Mouse (Mus musculus) embryonic facial prominence, embryonic 15.5 days (tissue): ENCODE measurements around the gene Thyn1. TPM values are rescaled to one million over a fixed set of nuclear protein-coding genes. Genes with fewer than 3 reads are reported as not detected.
A peak's percentile ranks its signal among the peaks of the same experiment; 100 is the strongest.

Experiments
- ATAC-seq: fragments of 200-750 bp; cut with Nextera tagmentation; 2 replicates; pipeline ENCODE4 v1.8.0; 2017; ENCODE audit warnings: low read depth, moderate TSS enrichment; ENCODE audit not compliant: insufficient number of reproducible peaks, low FRiP score, low TSS enrichment
- H3K27ac ChIP-seq: fragments of 300-500 bp; sonication (generic); replicated peaks from 2 replicates; pipeline ENCODE4 v1.5.1; 2015; ENCODE audit warnings: mild to moderate bottlenecking, inconsistent platforms
- H3K27me3 ChIP-seq: fragments of 300-500 bp; sonication (generic); 2 replicates; pipeline ENCODE4 v1.6.1; 2015; ENCODE audit warnings: inconsistent platforms
- H3K36me3 ChIP-seq: fragments of 300-500 bp; sonication (generic); 2 replicates; pipeline ENCODE4 v1.6.1; 2015; ENCODE audit warnings: mild to moderate bottlenecking, inconsistent platforms
- H3K4me1 ChIP-seq: fragments of 300-500 bp; sonication (generic); 2 replicates; pipeline ENCODE4 v1.6.1; 2015; ENCODE audit warnings: inconsistent platforms
- H3K4me2 ChIP-seq: fragments of 300-500 bp; sonication (generic); replicated peaks from 2 replicates; pipeline ENCODE4 v1.6.1; 2015; ENCODE audit warnings: mild to moderate bottlenecking, inconsistent platforms
- H3K4me3 ChIP-seq: fragments of 300-500 bp; sonication (generic); replicated peaks from 2 replicates; pipeline ENCODE4 v1.5.1; 2015; ENCODE audit warnings: mild to moderate bottlenecking, inconsistent platforms
- H3K9ac ChIP-seq: fragments of 300-500 bp; sonication (generic); 2 replicates; pipeline ENCODE4 v1.6.1; 2015; ENCODE audit warnings: inconsistent platforms
- H3K9me3 ChIP-seq: fragments of 300-500 bp; sonication (generic); replicated peaks from 2 replicates; pipeline ENCODE4 v1.6.1; 2016; ENCODE audit warnings: inconsistent platforms
- WGBS: fragments of 180-500 bp; shearing (Covaris S2); methylation state at CpG from one replicate; pipeline ENCODE4 v1.1.7; 2015; 5-methylcytosine and 5-hydroxymethylcytosine counted together
- polyA plus RNA-seq: library from polyadenylated mRNA; unstranded; fragments of >200 nt; fragmentation: Nextera tagmentation; extraction: Ambion mirVana; gene quantifications from 2 replicates; pipeline ENCODE4 v1.2.1, GENCODE M21; 2015

The Thyn1 gene
- polyA plus RNA-seq, 1 experiment from 2014 or later, result 113 TPM

DNA sequence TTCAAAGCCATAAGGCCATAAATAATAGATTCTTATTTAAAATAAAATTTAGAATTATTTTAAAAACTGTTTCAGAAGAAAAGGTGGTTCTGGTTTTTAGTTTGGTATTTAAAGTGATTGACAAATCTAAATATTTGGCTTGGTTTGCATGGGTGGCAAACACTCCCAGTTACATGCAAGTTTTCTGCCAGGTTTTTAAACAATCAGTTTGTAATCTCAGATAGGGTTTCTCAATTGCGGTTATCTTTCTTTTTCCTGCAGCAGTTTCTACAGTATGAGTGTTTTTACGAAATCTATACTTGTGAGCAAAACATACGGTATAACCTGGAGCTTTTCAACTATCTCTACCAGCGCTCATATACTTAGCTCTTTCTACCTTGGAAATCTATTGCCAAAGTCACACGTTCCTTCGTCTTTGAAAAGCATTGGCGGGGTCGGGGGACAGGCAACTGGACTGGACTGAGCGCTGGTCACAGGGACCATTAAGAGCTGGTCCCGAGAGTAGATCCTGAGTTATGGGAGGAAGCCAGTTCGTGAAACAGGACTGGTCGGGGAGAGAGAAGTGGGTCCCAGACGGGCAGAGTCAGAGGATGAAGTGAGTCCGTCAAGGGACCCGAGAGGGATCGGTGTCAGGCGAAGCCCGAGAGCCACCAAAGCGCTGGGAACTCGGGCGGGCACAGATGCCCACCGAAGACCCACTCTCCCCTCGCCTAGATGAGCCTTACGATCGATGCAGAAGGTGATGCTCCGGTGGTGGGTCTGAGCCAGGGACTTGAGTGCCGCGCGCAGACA lies 645 bp upstream of the Thyn1 start:
- 1% methylated on average over 29 of the region's 29 CpGs for WGBS

DNA sequence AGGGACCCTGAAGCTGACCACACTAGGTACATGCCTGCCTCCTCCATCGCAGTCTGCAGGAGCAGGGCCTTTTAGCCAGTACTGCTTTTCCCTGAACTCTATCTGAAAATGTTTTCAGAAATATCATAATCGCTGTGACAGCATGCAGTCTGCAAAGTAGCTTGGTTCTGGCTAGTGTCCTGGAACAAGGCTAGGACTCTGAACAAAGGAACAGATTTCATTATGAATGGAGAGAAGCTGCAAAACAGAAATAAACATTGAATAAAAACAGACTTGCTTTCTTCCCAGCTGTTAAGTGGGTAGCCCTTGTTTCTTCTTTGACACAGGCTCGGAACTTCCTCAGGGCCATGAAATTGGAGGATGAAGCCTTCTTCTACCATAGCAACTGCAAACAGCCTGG lies 5.7 kb downstream of the Thyn1 start:
- Histone ChIP-seq H3K4me1 (peaks cover 9% of the 10 kb centered on the region), H3K27ac (no peak overlapping the region), H3K9me3 (no peaks in the 10 kb centered on the region), H3K36me3 (peaks cover 69% of the 10 kb centered on the region), H3K27me3 (no peaks in the 10 kb centered on the region), H3K4me2 (no peak overlapping the region), H3K4me3 (no peak overlapping the region), H3K9ac (no peak overlapping the region)
- no peak for ATAC-seq
- WGBS, result 84% methylated on average over 3 of the region's 3 CpGs

More for the DNA sequence above, 645 bp upstream of the Thyn1 start:
- Histone ChIP-seq H3K36me3 (peaks cover 10% of the 10 kb centered on the region; the same call in 1 of the 2 replicates), H3K4me3 (peak overlapping the region; percentile 75), H3K9ac (peak overlapping the region; percentile 87), H3K9me3 (no peaks in the 10 kb centered on the region), H3K4me1 (peaks cover 15% of the 10 kb centered on the region), H3K27ac (peak overlapping the region; percentile 86), H3K27me3 (no peaks in the 10 kb centered on the region), H3K4me2 (peak overlapping the region; percentile 59)
- ATAC-seq, result peak; percentile 37; the same call in 1 of the 2 replicates

DNA sequence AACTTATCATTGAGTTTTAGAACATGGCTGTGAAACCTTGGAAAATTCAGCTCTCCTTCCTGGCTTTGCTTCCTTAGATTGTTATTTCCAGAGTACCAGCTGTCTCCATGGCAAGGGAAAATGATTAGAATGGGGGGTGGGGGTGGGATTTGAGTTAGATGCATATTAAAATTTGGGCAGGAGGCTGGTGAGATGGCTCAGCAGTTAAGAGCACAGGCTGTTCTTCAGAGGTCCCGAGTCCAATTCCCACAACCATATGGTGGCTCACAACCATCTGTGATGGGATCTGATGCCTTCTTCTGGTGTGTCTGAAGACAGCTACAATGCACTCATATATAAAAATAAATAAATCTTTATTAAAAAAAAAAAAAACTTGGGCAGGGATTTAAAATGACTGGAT lies 6.4 kb downstream of the Thyn1 start:
- Histone ChIP-seq H3K4me2 (no peak overlapping the region), H3K4me3 (no peak overlapping the region), H3K27me3 (no peaks in the 10 kb centered on the region), H3K27ac (no peak overlapping the region), H3K9me3 (no peaks in the 10 kb centered on the region), H3K36me3 (peaks cover 76% of the 10 kb centered on the region), H3K9ac (no peak overlapping the region), H3K4me1 (peaks cover 2% of the 10 kb centered on the region)
- ATAC-seq, result no peak
- WGBS, result 80% methylated on average over 1 of the region's 1 CpGs

DNA sequence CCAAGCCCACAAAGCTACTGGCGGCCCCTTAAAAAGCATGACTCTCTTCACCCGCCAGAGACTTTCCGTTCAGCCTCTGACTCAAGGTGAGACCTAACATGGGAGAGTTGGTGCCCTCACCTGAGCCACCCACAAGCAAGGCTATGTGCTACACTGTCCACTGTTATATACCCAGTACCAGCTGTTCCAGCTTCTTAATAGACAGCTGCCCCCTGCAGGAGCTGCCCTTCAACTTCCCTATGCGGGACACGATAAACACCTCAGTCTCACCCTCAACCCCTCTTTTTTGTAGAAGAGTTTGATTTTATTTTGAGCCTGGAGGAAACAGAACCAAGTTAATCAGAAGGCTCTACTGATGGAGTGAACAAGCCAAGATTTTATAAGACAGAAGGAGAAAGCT lies 7.4 kb downstream of the Thyn1 start:
- Histone ChIP-seq H3K9me3 (no peaks in the 10 kb centered on the region), H3K27me3 (no peaks in the 10 kb centered on the region), H3K4me1 (no peaks in the 10 kb centered on the region), H3K27ac (no peak overlapping the region), H3K36me3 (peaks cover 84% of the 10 kb centered on the region), H3K4me3 (no peak overlapping the region), H3K9ac (no peak overlapping the region), H3K4me2 (no peak overlapping the region)
- ATAC-seq, result no peak
- WGBS, result 88% methylated on average over 5 of the region's 5 CpGs

DNA sequence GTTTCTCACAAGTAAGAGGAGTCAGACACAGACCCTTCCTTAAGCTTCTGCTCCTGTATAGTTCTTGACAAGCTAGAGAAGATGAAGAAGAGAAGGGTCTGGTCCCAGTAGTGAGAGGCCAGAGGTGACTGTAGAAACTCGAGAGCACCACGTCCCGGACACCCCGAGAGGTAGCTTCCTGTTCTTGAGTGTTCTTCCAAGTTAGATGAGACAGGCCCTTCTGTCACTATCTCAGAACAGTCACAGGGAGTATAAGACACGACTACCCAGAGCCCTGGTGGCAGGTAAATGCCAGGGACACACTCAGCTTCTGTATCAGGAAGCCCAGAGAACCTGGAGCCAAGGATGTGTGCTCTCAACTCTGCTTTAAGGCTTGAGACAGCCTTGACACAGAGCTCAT lies 9.7 kb downstream of the Thyn1 start:
- no peak overlapping the region for H3K4me3 ChIP-seq
- ATAC-seq, result no peak
- H3K36me3 ChIP-seq, result peaks cover 95% of the 10 kb centered on the region
- WGBS, result 78% methylated on average over 5 of the region's 5 CpGs
- no peak overlapping the region for H3K4me2 ChIP-seq
- H3K27ac ChIP-seq, result no peak overlapping the region
- no peaks in the 10 kb centered on the region for H3K9me3 ChIP-seq
- no peak overlapping the region for H3K9ac ChIP-seq
- no peaks in the 10 kb centered on the region for H3K4me1 ChIP-seq
- no peaks in the 10 kb centered on the region for H3K27me3 ChIP-seq

DNA sequence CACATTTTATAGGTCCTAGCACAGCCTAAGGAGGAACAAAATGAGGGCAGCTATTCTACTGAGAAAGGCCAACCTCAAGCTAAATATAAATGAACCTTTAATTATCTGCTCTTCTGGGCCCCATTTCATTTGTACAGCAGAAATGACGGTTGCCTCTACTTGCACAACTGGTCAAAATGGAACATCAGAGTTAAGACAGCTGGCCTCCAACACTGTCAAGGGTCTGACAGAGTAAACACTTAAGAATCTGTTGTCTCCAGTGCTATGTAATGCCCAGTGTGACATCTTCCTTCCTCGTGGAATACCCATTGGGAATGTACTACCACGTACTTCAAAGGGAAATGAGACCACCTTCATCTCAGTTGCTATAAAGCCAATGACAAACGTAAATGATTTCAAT lies 12.1 kb downstream of the Thyn1 start:
- no peaks in the 10 kb centered on the region for H3K27me3 ChIP-seq
- ATAC-seq, result no peak
- no peak overlapping the region for H3K4me3 ChIP-seq
- no peak overlapping the region for H3K4me2 ChIP-seq
- H3K36me3 ChIP-seq, result peaks cover 92% of the 10 kb centered on the region
- no peaks in the 10 kb centered on the region for H3K9me3 ChIP-seq
- H3K4me1 ChIP-seq, result no peaks in the 10 kb centered on the region
- H3K27ac ChIP-seq, result no peak overlapping the region
- 88% methylated on average over 4 of the region's 4 CpGs for WGBS
- H3K9ac ChIP-seq, result no peak overlapping the region

DNA sequence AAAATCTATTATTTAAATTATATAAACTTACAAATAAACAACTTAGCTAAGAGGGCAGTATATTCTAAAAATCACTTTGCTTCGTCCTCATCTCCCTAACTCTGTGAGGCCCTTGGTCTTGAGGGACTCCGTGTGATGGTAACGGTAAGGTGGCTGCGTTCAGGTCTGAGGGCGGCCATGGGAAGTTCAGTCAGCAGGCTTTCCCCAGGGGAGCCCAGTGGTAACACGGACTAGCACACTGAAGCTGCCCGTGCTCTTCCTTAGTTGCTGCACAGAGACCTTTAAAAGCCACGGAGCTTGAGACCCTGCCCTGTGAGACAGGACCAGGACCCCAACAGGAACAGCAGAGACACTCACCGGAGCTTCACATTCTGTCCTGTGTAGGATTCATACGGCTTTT lies 19.5 kb downstream of the Thyn1 start:
- Histone ChIP-seq H3K4me1 (no peaks in the 10 kb centered on the region), H3K4me3 (no peak overlapping the region), H3K27ac (no peak overlapping the region), H3K27me3 (no peaks in the 10 kb centered on the region), H3K9ac (no peak overlapping the region), H3K9me3 (no peaks in the 10 kb centered on the region), H3K36me3 (peaks cover 43% of the 10 kb centered on the region), H3K4me2 (no peak overlapping the region)
- no peak for ATAC-seq
- 92% methylated on average over 10 of the region's 10 CpGs for WGBS

DNA sequence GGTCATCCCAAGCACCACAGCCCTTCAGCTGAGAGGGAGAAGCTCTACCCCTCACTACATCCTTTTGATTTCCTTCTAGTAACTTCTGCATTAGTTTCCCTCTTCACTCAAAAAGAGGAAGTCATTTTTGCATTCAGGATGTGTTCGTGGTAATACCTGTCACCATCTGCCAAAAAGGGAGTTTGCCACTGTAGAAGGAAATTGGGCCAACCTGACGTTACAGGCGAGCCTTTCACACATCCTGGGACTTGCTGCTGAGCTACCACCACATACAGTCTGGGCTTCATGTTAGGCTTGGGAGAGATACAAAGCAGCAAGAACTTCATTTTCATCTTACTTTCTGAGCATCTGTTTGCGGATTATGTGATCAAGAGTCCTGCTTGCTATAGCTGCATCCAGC lies 24.2 kb downstream of the Thyn1 start:
- H3K4me2 ChIP-seq, result no peak overlapping the region
- peaks cover 24% of the 10 kb centered on the region for H3K4me1 ChIP-seq
- no peak for ATAC-seq
- H3K9me3 ChIP-seq, result no peaks in the 10 kb centered on the region
- no peak overlapping the region for H3K4me3 ChIP-seq
- H3K9ac ChIP-seq, result no peak overlapping the region
- WGBS, result 78% methylated on average over 4 of the region's 4 CpGs
- no peaks in the 10 kb centered on the region for H3K27me3 ChIP-seq
- peaks cover 6% of the 10 kb centered on the region; the same call in 1 of the 2 replicates for H3K36me3 ChIP-seq
- H3K27ac ChIP-seq, result no peak overlapping the region

DNA sequence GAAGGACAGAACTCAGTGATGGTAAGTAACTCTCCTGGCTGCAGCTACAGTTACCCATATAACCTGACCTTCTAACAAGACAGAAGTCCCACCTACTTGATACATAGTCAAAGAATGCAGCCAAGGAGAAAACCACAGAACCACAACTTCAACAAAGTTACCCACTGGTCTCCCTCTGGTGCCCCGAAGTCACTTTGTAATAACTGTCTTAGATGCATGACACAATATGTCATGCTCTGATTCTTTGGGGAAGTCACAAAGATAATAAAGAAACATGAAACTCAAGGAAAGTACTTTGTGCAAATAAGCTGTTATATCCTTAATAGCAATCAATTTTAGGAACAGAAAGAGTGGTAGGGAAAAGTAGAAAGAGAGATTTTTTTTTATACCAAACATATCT lies 27.2 kb downstream of the Thyn1 start:
- 43% methylated on average over 1 of the region's 1 CpGs for WGBS
- H3K4me1 ChIP-seq, result peaks cover 36% of the 10 kb centered on the region
- no peaks in the 10 kb centered on the region for H3K9me3 ChIP-seq
- H3K4me3 ChIP-seq, result no peak overlapping the region
- H3K4me2 ChIP-seq, result peak overlapping the region; percentile 24; the same call in 1 of the 2 replicates
- no peak overlapping the region for H3K9ac ChIP-seq
- no peaks in the 10 kb centered on the region for H3K36me3 ChIP-seq
- ATAC-seq, result no peak
- no peaks in the 10 kb centered on the region for H3K27me3 ChIP-seq
- no peak overlapping the region for H3K27ac ChIP-seq

DNA sequence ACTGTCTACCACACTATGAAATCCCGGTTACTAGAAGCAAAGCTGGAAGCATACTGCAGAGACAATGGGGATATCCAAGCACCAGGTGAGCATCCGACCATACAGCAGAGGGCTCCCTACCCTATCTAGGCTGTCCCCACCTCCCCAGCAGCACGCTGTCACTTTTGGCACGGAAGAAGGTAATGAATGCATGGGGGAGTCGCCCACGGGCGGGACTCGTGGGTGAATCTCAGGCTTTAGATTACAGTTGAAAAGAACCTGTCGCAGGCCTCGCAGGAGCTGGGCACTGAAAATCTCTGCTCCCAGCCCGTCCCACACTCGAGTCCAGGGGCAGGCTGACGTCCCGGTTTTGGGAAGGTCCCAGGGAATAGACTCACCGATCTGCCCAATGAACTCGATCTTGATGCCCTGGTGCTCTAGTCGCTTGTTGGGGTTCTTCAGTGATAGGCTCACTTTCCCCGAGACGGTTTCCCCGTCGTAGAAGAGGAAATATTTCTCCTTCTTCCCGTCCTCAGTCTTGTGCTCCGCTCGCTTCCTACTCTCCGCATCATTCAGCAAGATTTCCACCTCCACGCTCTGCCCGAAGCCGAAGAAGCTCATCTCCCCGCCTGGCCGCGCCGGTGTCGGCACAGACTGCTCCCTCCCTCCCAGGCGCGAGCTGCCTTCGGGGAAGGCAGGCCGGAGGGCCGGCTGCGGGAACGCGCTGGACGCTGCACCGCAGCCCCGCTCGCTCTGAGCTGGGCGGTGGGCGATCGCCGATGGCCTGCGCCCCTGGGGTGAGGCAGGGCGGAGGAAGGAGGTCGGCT lies 29.7 kb downstream of the Thyn1 start:
- no peaks in the 10 kb centered on the region for H3K9me3 ChIP-seq
- H3K36me3 ChIP-seq, result no peaks in the 10 kb centered on the region
- H3K4me3 ChIP-seq, result peak overlapping the region; percentile 97
- H3K9ac ChIP-seq, result peak overlapping the region; percentile 98
- peak overlapping the region; percentile 83 for H3K4me2 ChIP-seq
- peak overlapping the region; percentile 94 for H3K27ac ChIP-seq
- ATAC-seq, result no peak
- under 1% methylated on average over 52 of the region's 52 CpGs for WGBS
- H3K4me1 ChIP-seq, result peaks cover 46% of the 10 kb centered on the region
- no peaks in the 10 kb centered on the region for H3K27me3 ChIP-seq

DNA sequence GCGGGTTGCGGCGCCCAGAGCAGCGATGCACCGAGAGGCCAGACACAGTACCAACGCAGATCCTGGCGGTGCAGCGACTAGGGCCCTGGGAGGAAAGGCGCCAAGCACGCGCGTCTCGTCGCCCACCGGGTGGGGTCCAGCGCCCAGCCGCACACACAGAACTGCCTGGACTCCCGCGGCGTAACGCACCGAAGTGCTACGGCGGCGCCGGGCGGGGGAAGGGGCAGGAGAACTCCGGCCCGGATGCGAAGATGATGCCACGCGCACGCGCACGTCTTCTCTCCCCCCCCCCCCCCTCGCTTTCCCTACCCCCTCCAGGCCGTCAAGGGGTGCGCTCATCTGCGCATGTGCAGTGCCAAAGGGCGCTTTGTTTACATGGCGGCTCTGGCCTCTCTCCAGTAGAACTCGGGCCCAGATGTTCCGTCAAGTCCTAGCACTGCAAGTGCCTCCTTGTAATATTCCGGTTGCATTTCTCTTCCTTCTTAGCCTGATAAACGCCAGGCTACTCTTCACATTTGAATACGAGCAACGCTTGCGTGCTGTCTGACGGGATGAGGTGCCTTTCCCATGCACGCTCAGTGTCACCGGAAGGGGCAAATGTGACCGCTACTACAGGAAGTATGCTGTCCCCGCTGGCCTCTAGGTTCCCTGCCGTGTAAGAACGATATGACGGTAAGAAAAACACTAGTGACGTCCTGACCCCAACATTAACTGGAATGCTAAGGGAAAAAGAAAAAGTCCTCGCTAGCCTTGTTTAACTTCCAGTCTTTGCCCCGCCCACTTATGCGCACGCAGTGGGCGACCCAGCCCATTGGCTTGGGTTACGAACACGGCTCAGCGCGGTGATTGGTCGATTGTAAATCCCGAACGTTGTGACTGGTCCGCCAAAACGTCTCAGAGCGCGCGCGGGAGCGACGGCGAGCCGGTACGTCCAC lies 30.6 kb downstream of the Thyn1 start, which contains the start of the genes Vps26b and Ncapd3:
Vps26b (minus strand) TSS at position 238 of the 935 bp plus-strand sequence.
Ncapd3 (plus strand) TSS at position 348 of the 935 bp plus-strand sequence.
- Histone ChIP-seq H3K27ac (peak within 1 kb of the TSS; percentile 94), H3K9me3 (no peaks in the 10 kb centered on the region), H3K9ac (peak within 1 kb of the TSS; percentile 98), H3K4me2 (peak within 1 kb of the TSS; percentile 83), H3K27me3 (no peaks in the 10 kb centered on the region), H3K4me1 (peaks cover 46% of the 10 kb centered on the region), H3K4me3 (peak within 1 kb of the TSS; percentile 97), H3K36me3 (no peaks in the 10 kb centered on the region)
- WGBS, result under 1% methylated on average over 78 of the region's 80 CpGs
- ATAC-seq, result peak; percentile 95
